Mouse (Mus musculus) limb, embryonic 12.5 days (tissue): ENCODE measurements at regions not wholly inside any gene's neighbourhood (a gene's known extent, or its start where the extent isn't known, plus 50 kb on each side); places are given as distances from the start of the nearest gene placed in this dataset.

ENCODE experiments used
- ATAC-seq: fragments of 200-750 bp; cut with Nextera tagmentation; 2 replicates; pipeline ENCODE4 v1.8.0; 2017; ENCODE audit warnings: low read depth, moderate TSS enrichment; ENCODE audit not compliant: insufficient number of reproducible peaks, insufficient read depth, low FRiP score, low TSS enrichment
- H3K27ac ChIP-seq: fragments of 300-500 bp; sonication (generic); 2 replicates; pipeline ENCODE4 v1.5.1; 2016; ENCODE audit warnings: mild to moderate bottlenecking, moderate library complexity
- H3K27me3 ChIP-seq: fragments of 300-500 bp; sonication (generic); 2 replicates; pipeline ENCODE4 v1.6.1; 2016; ENCODE audit warnings: mild to moderate bottlenecking, moderate library complexity
- H3K36me3 ChIP-seq: fragments of 300-500 bp; sonication (generic); 2 replicates; pipeline ENCODE4 v1.6.1; 2016; ENCODE audit warnings: mild to moderate bottlenecking, moderate library complexity
- H3K4me1 ChIP-seq: fragments of 300-500 bp; sonication (generic); replicated peaks from 2 replicates; pipeline ENCODE4 v1.6.1; 2016
- H3K4me2 ChIP-seq: fragments of 300-500 bp; sonication (generic); 2 replicates; pipeline ENCODE4 v1.6.1; 2016; ENCODE audit warnings: mild to moderate bottlenecking, moderate library complexity
- H3K4me3 ChIP-seq: fragments of 300-500 bp; sonication (generic); replicated peaks from 2 replicates; pipeline ENCODE4 v1.5.1; 2016; ENCODE audit warnings: mild to moderate bottlenecking
- H3K9ac ChIP-seq: fragments of 300-500 bp; sonication (generic); replicated peaks from 2 replicates; pipeline ENCODE4 v1.6.1; 2016; ENCODE audit warnings: mild to moderate bottlenecking, moderate library complexity
- H3K9me3 ChIP-seq: fragments of 300-500 bp; sonication (generic); 2 replicates; pipeline ENCODE4 v1.6.1; 2016; ENCODE audit warnings: mild to moderate bottlenecking, moderate library complexity
- WGBS: fragments of 180-500 bp; shearing (Covaris S2); methylation state at CpG from one replicate; pipeline ENCODE4 v1.1.7; 2016; 5-methylcytosine and 5-hydroxymethylcytosine counted together

DNA sequence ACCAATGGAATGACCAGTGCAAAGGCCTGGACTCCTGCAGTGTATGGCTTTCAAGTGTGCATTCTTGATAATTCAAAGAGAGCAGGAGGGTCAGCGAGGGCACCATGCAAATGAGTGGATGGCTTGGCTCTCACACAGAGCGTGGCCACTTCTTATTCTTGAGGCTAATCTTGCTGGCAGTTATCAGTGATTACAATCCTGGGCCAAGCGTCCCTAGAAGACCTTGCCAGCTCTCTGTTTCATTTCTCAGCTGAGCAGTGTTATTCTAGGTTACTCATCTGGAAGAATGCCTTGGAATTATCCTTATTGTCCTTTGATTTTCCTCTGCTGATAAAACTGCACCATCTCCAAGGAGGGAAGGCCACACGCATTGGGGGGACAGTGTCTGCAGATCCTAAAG, 388.5 kb downstream of the Ttll7 start:
- H3K9ac ChIP-seq, result no peak overlapping the region

DNA sequence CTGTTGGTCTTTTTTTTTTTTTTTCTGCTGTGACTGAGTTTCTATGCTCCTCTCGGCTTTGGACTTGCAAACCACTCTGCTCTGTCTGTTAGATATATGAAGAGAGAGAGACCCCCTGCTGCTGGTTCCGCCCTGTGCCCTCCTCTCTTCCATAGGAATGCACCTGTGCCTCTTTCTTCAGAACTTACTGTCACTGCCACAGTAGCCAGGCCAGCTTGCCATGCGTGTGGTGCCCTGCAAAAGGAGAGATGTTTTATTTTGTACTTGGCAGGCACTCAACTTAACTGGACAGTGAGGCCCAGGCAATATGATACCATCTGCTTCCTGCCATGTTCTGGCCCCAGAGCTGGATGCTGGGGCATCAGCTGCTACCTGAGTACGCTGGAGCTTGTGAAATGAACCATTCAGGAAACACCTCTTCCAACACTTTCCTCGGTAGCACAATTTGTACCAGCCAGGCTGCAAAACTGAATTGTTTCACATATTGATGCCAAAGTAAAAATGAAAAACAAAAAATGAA, 392.8 kb downstream of the Ttll7 start:
- Histone ChIP-seq H3K4me2 (no peak overlapping the region), H3K27ac (no peak overlapping the region), H3K9me3 (no peaks in the 10 kb centered on the region), H3K4me3 (no peak overlapping the region), H3K4me1 (peaks cover 2% of the 10 kb centered on the region; the same call in 1 of the 2 replicates), H3K36me3 (no peaks in the 10 kb centered on the region), H3K27me3 (no peaks in the 10 kb centered on the region; the same call in 1 of the 2 replicates), H3K9ac (no peak overlapping the region)
- 71% methylated on average over 5 of the region's 5 CpGs for WGBS
- ATAC-seq, result no peak

More for the DNA sequence above, 388.5 kb downstream of the Ttll7 start:
- Histone ChIP-seq H3K4me1 (no peaks in the 10 kb centered on the region), H3K27me3 (no peaks in the 10 kb centered on the region), H3K9me3 (no peaks in the 10 kb centered on the region), H3K27ac (no peak overlapping the region), H3K4me3 (no peak overlapping the region), H3K4me2 (no peak overlapping the region), H3K36me3 (no peaks in the 10 kb centered on the region)
- no peak for ATAC-seq
- WGBS, result 80% methylated on average over 4 of the region's 4 CpGs

DNA sequence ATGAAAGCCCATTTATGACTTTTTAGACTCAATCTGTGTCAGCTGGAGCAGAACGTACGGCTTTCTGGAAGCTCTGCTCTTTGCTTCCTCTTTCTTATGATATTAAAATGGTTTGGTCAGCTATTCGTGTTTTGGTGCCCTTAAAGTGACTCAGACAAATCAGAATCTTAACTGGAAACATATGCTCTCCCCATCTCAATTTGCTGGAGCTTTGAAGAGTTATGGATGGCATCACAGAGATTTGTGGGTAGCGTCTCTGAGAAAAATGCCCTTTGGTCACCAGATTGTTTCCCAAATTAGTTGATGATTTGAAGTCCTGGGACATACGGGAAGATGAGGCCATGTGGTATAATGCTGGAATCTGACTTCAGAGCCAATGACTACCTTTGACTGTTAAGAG, 394.0 kb downstream of the Ttll7 start:
- WGBS, result 43% methylated on average over 5 of the region's 5 CpGs
- H3K4me3 ChIP-seq, result no peak overlapping the region
- H3K9ac ChIP-seq, result no peak overlapping the region
- H3K27me3 ChIP-seq, result no peaks in the 10 kb centered on the region; the same call in 1 of the 2 replicates
- no peak for ATAC-seq
- H3K9me3 ChIP-seq, result no peaks in the 10 kb centered on the region
- H3K27ac ChIP-seq, result no peak overlapping the region
- no peak overlapping the region for H3K4me2 ChIP-seq
- no peaks in the 10 kb centered on the region for H3K36me3 ChIP-seq
- peaks cover 2% of the 10 kb centered on the region; the same call in 1 of the 2 replicates for H3K4me1 ChIP-seq

DNA sequence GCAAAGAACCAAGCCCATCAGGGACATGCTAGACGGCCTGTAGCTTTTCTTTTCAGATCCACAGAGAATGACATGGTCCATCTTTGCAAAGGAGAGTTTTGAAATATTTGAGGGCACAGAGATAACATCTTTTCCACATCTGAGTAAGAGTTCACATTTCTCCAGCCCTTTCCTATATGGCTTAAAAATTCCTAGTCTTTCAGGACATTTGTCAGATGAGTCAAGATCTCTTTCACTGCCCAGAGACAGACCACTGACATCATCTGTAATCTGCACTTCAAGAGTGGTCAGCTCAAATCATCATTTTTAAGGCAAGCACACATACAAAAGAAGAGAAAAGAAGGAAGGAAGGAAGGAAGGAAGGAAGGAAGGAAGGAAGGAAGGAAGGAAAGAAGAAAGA, 397.3 kb downstream of the Ttll7 start:
- H3K4me2 ChIP-seq, result no peak overlapping the region
- H3K4me3 ChIP-seq, result no peak overlapping the region
- no peak for ATAC-seq
- H3K9me3 ChIP-seq, result no peaks in the 10 kb centered on the region
- H3K27ac ChIP-seq, result no peak overlapping the region
- H3K36me3 ChIP-seq, result no peaks in the 10 kb centered on the region
- no peaks in the 10 kb centered on the region; the same call in 1 of the 2 replicates for H3K27me3 ChIP-seq
- H3K9ac ChIP-seq, result no peak overlapping the region
- peaks cover 35% of the 10 kb centered on the region for H3K4me1 ChIP-seq
- 86% methylated on average over 1 of the region's 1 CpGs for WGBS

DNA sequence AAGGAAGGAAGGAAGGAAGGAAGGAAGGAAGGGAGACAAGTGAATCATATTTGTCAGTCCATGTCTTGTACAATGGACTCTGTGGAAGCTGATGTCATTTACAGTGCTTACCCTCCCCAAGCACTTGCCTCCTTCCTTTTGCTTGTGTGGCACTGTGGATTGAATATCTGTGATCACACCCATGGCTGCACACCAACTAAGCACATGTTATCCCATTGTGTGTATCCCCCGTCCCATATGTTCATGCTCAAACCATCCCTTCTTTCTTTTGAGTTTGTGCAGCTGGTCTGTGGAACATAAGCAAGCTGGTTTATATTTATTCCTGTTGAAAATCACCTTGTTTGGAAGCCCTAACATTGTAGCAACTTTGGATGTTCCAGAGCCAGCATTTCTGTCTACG, 397.7 kb downstream of the Ttll7 start:
- Histone ChIP-seq H3K4me3 (no peak overlapping the region), H3K27me3 (no peaks in the 10 kb centered on the region; the same call in 1 of the 2 replicates), H3K9me3 (no peaks in the 10 kb centered on the region), H3K4me1 (peaks cover 38% of the 10 kb centered on the region), H3K27ac (no peak overlapping the region), H3K4me2 (no peak overlapping the region), H3K36me3 (no peaks in the 10 kb centered on the region), H3K9ac (no peak overlapping the region)
- no peak for ATAC-seq
- 91% methylated on average over 2 of the region's 2 CpGs for WGBS

DNA sequence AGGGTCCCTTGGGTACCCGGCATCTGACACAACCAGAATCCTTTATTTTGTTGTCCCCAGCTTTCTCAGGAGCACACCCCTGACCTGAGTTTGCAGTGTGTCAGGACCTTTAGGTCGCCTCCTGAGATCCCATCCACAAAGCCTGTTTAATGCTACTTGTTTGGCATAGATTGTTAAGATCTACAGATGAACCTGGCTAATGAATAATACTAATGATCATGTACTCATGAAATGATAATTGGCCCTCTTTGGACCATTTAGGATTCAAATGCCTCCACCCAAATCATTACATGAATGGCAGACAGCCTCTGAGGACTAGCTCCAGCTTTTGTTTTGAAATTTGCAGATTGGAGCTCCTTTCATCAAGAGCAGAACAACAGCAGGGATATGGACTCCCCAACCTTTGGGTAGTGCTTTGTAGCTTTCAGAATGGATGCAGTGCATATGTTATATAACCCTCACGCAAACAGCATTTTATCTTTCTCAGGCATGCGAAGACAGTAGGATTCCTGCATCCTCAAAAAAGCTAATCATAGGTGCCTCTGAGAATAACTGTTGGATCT, 400.1 kb downstream of the Ttll7 start:
- Histone ChIP-seq H3K9ac (no peak overlapping the region), H3K4me2 (no peak overlapping the region), H3K27me3 (no peaks in the 10 kb centered on the region; the same call in 1 of the 2 replicates), H3K36me3 (no peaks in the 10 kb centered on the region), H3K27ac (no peak overlapping the region), H3K9me3 (no peaks in the 10 kb centered on the region), H3K4me3 (no peak overlapping the region), H3K4me1 (peaks cover 42% of the 10 kb centered on the region)
- ATAC-seq, result no peak
- 65% methylated on average over 4 of the region's 4 CpGs for WGBS

DNA sequence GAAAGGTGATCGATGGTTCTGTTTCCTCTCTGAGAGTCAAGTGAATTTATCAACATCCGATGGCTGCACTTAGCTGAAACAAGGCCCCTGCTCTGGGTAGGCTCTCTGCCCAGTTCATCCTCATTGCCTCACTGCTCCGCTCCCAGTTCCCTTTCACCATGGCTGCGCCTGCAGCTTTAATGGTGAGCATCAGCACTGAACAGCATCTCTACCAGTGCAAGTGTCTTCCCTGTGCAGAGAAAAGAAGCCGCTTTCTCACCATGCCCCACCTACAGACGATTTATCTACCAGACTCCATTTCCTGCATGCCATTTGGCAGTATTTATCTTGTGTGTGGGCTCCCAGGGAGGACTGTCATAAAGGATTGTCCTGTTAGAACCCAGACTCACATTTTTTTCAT, 400.6 kb downstream of the Ttll7 start:
- Histone ChIP-seq H3K9ac (no peak overlapping the region), H3K27me3 (no peaks in the 10 kb centered on the region; the same call in 1 of the 2 replicates), H3K4me3 (no peak overlapping the region), H3K4me2 (no peak overlapping the region), H3K9me3 (no peaks in the 10 kb centered on the region), H3K36me3 (no peaks in the 10 kb centered on the region), H3K4me1 (peaks cover 42% of the 10 kb centered on the region), H3K27ac (no peak overlapping the region)
- ATAC-seq, result no peak
- WGBS, result 51% methylated on average over 6 of the region's 6 CpGs

DNA sequence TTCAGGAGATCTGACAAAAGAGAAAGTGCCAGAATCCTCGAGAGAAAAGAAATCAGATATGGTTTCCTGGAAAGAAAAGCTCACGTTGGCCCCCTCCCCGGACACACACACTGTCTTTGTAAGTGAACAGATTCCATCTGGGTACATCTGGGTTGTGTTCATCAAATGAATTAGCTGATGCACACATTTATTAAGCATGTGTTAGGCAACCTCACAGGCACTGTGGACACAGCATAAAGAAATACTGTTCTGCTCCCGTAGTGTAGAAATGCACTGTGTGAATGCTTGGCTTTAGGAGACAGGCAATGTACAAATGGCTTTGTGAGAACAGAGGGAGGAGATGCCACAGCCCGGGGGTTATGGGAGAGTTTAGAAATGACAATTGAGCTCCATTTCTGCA, 402.3 kb downstream of the Ttll7 start:
- Histone ChIP-seq H3K4me2 (no peak overlapping the region), H3K36me3 (no peaks in the 10 kb centered on the region), H3K9me3 (no peaks in the 10 kb centered on the region), H3K27me3 (no peaks in the 10 kb centered on the region; the same call in 1 of the 2 replicates), H3K4me3 (no peak overlapping the region), H3K4me1 (peaks cover 40% of the 10 kb centered on the region), H3K27ac (no peak overlapping the region), H3K9ac (no peak overlapping the region)
- WGBS, result 66% methylated on average over 5 of the region's 5 CpGs
- no peak for ATAC-seq

DNA sequence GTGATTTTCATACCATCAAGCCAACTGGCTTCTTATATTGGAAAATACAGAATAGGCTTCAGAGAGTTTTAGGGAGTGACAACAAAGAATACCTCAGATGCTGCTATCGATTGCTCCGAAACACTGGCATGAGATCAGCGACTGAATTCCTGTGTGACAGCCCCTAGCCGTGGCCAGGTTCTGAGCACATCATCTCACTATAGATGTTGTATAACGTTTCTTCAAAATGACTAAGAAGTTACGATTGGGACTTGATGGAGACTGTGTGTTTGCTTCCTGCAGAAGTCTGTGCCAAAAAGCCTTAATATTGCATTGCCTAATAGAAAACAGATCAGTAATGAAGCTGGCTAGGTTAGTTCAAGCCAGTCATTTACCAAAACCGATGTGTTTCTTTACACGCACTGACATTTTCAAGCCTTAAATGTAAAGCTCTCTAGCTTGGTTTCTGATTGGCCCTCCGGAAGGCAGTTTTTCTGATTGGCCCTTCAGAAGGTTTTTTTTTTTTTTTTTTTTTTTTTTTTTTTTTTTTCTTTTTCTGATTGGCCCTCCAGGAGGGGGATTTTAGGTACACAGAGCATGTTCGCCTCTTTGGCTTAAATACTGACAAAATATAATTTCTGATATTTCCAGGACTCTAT, 408.9 kb downstream of the Ttll7 start:
- no peak overlapping the region for H3K27ac ChIP-seq
- no peak for ATAC-seq
- H3K4me2 ChIP-seq, result no peak overlapping the region
- no peak overlapping the region for H3K4me3 ChIP-seq
- H3K9ac ChIP-seq, result no peak overlapping the region
- H3K9me3 ChIP-seq, result no peaks in the 10 kb centered on the region
- H3K4me1 ChIP-seq, result peaks cover 5% of the 10 kb centered on the region
- no peaks in the 10 kb centered on the region for H3K27me3 ChIP-seq
- 60% methylated on average over 10 of the region's 10 CpGs for WGBS
- H3K36me3 ChIP-seq, result no peaks in the 10 kb centered on the region

DNA sequence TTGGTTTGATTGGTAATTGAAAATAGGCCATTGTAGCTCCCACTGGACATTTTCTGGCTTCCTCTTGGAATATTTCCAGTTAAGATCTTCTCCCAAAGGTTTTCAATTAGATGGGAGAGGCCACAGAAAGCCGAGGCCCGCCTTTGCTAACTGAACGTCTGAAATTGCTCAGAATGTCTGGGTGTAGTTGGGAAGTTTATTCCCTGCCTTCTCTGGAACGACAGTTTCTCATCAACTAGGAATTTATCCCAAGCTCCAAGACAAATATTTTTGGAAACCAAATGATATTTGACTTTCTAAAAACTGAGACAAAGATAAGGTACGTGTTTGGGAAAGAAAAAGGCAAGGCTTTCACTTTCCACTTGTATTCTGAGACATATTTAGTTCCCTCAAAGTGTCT, 414.4 kb downstream of the Ttll7 start:
- Histone ChIP-seq H3K9ac (no peak overlapping the region), H3K9me3 (no peaks in the 10 kb centered on the region), H3K27me3 (no peaks in the 10 kb centered on the region), H3K4me1 (no peaks in the 10 kb centered on the region), H3K4me3 (no peak overlapping the region), H3K4me2 (no peak overlapping the region), H3K36me3 (no peaks in the 10 kb centered on the region), H3K27ac (no peak overlapping the region)
- ATAC-seq, result no peak
- 50% methylated on average over 5 of the region's 5 CpGs for WGBS

DNA sequence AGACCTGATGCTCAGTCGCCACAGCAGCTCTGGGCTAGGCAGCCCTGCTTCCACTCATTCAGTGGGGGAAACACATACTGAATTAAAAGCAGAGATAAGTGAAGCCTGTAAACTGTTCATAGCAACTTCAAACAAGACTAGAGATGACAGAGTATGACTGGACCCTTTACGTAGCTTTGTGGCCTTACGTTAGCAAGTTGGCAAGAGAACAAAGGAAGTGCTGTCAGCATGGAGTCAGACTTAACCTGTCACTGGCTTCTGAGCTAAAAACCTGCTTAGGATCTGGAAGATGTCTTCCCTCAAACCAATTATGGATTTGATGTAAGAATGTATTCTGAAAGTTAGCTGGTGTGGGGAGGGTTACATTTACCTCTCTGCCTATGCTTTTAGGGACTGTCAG, 421.3 kb downstream of the Ttll7 start:
- Histone ChIP-seq H3K36me3 (no peaks in the 10 kb centered on the region), H3K4me2 (no peak overlapping the region), H3K27me3 (no peaks in the 10 kb centered on the region), H3K9me3 (no peaks in the 10 kb centered on the region), H3K4me3 (no peak overlapping the region), H3K4me1 (no peaks in the 10 kb centered on the region), H3K9ac (no peak overlapping the region), H3K27ac (no peak overlapping the region)
- 56% methylated on average over 3 of the region's 3 CpGs for WGBS
- ATAC-seq, result no peak

DNA sequence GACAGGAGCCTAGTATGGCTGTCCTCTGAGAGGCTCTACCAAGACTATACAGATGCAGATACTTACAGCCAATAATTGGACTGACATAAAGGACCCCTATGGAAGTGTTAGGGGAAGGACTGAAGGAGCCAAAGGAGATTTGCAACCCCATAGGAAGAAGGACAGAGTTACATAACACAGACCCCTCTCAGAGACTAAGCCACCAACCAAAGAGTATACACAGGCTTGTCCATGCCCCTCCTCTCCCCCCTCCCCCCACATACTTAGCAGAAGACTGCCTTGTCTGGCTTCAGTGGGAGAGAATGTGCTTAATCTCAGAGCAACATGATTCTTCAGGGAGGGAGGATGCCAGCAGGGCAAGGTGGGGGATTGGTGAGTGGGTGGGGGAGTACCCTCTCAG, 426.4 kb downstream of the Ttll7 start:
- ATAC-seq, result no peak
- H3K36me3 ChIP-seq, result no peaks in the 10 kb centered on the region
- H3K4me2 ChIP-seq, result no peak overlapping the region
- H3K27me3 ChIP-seq, result no peaks in the 10 kb centered on the region
- H3K4me3 ChIP-seq, result no peak overlapping the region
- H3K9ac ChIP-seq, result no peak overlapping the region
- H3K27ac ChIP-seq, result no peak overlapping the region
- H3K4me1 ChIP-seq, result no peaks in the 10 kb centered on the region
- H3K9me3 ChIP-seq, result no peaks in the 10 kb centered on the region
